Mouse (Mus musculus) myocyte (in vitro differentiated cells): ENCODE results near the gene Ufm1. TPM values are rescaled to one million over a fixed set of nuclear protein-coding genes. Genes with fewer than 3 reads are reported as not detected.

Experiments
- H3K27me3 ChIP-seq: one replicate; pipeline ENCODE4 v1.6.1; 2011; ENCODE audit not compliant: control insufficient read depth, insufficient read depth, insufficient read length
- H3K36me3 ChIP-seq: one replicate; pipeline ENCODE4 v1.6.1; 2011; ENCODE audit not compliant: control insufficient read depth, insufficient read depth
- H3K4me2 ChIP-seq: one replicate; pipeline ENCODE4 v1.6.1; 2011; ENCODE audit warnings: low read depth, control low read depth
- H3K4me3 ChIP-seq: one replicate; pipeline ENCODE4 v1.5.1; 2011; ENCODE audit warnings: mild to moderate bottlenecking, control low read depth, moderate library complexity
- H3K79me2 ChIP-seq: one replicate; pipeline ENCODE4 v1.6.1; 2011; ENCODE audit not compliant: control insufficient read depth, insufficient read depth
- H3ac ChIP-seq: one replicate; pipeline ENCODE4 v1.6.1; 2011; ENCODE audit not compliant: control insufficient read depth, insufficient read length
- CEBPB ChIP-seq: IDR thresholded peaks from 2 replicates; pipeline ENCODE4 v1.6.1; 2011; ENCODE audit warnings: mild to moderate bottlenecking, moderate library complexity; ENCODE audit not compliant: poor library complexity, insufficient read depth, severe bottlenecking
- E2F4 ChIP-seq: IDR thresholded peaks from one replicate; pipeline ENCODE4 v1.6.1; 2011; ENCODE audit warnings: mild to moderate bottlenecking, control low read depth, moderate library complexity; ENCODE audit not compliant: insufficient read depth
- MAX ChIP-seq: IDR thresholded peaks from one replicate; pipeline ENCODE4 v1.6.1; 2011; ENCODE audit warnings: low read depth, mild to moderate bottlenecking, control low read depth
- MYOD1 ChIP-seq, 3 experiments: IDR thresholded peaks; one replicate each; pipeline ENCODE4 v1.6.1; 2011; ENCODE audit warnings: control low read depth in 2 of 3, low read depth in 2 of 3, mild to moderate bottlenecking in 2 of 3, moderate library complexity in 1 of 3; ENCODE audit not compliant: insufficient read length in 2 of 3, control insufficient read depth in 1 of 3
- MYOG ChIP-seq, 3 experiments: IDR thresholded peaks; one replicate each; pipeline ENCODE4 v1.6.1; 2011; ENCODE audit warnings: control low read depth in 2 of 3, low read depth in 2 of 3, mild to moderate bottlenecking in 2 of 3; ENCODE audit not compliant: insufficient read length in 2 of 3, control insufficient read depth in 1 of 3, insufficient read depth in 1 of 3
- POLR2A ChIP-seq: IDR thresholded peaks from one replicate; pipeline ENCODE4 v1.6.1; 2011; ENCODE audit warnings: low read depth, mild to moderate bottlenecking, control low read depth, moderate library complexity; ENCODE audit not compliant: insufficient read length
- POLR2AphosphoS2 ChIP-seq: IDR thresholded peaks from one replicate; pipeline ENCODE4 v1.6.1; 2011; ENCODE audit warnings: low read depth, control low read depth; ENCODE audit not compliant: insufficient read length
- REST ChIP-seq: IDR thresholded peaks from one replicate; pipeline ENCODE4 v1.6.1; 2011; ENCODE audit warnings: mild to moderate bottlenecking, control low read depth, moderate library complexity; ENCODE audit not compliant: insufficient read depth, insufficient read length
- SRF ChIP-seq: IDR thresholded peaks from one replicate; pipeline ENCODE4 v1.6.1; 2011; ENCODE audit warnings: low read depth; ENCODE audit not compliant: control insufficient read depth, insufficient read length
- TCF12 ChIP-seq: IDR thresholded peaks from one replicate; pipeline ENCODE4 v1.6.1; 2011; ENCODE audit warnings: mild to moderate bottlenecking, control low read depth; ENCODE audit not compliant: poor library complexity, insufficient read depth, severe bottlenecking
- TCF3 ChIP-seq: IDR thresholded peaks from one replicate; pipeline ENCODE4 v1.6.1; 2011; ENCODE audit warnings: low read depth, control low read depth; ENCODE audit not compliant: insufficient read length
- USF1 ChIP-seq: IDR thresholded peaks from one replicate; pipeline ENCODE4 v1.6.1; 2011; ENCODE audit warnings: low read depth, mild to moderate bottlenecking, control low read depth, moderate library complexity
- polyA plus RNA-seq: library from polyadenylated mRNA; unstranded; fragments of >200 nt; fragmentation: generic; extraction: Trizol; gene quantifications from one replicate; pipeline ENCODE4 v1.2.1, GENCODE M21; 2012; ENCODE audit warnings: missing spikeins

The Ufm1 gene
- polyA plus RNA-seq = 60.1 TPM

DNA sequence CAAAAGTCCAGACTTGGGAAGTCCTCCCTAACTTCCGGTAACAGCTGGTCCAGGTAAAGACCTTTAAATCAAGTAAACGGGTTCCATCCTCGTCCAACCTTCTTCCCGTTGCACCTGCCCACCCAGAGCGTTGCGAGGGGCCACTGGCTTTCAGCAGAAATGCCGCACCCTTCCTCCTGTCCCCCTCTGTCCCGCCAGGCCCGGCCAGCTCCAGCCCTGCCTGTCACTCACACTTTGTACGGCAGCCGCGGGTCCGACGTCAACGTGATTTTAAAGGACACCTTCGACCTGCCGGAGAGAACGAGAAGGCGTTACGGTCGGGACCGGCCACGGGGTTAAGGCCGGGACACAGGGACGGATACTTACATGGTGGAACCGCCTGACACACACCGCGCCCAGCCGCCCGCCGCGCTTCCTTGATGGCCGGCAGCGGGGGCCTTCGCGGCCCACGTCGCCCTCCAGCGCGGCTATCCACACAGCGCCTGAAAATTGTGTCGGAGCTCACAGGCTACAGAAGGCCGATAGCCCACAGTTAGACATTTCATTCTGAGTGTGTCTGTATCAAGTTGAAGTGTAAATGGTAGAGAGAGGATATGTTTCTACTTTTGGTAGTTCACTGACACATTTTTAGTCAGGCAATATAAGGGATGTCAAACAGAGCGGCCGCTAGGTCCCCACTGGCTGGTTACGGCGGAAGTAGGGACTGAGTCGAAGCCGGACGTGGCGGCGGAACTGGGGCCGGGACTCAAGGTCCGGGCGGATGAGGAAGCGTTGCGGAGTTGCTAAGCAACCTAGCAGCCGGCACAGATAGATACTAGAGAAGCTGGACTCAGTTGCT lies at the start of gene Ufm1:
Gene Ufm1, minus strand, starts transcription at position 448 of the 838 bp plus-strand sequence.
- H3K27me3 ChIP-seq = no peaks in the 10 kb centered on the region
- H3ac ChIP-seq = peak within 1 kb of the TSS; percentile 89
- peak within 1 kb of the TSS; percentile 90 for H3K4me2 ChIP-seq
- TF ChIP-seq SRF (no peak), E2F4 (no peak), TCF12 (no peak), POLR2AphosphoS2 (peak; percentile 68), POLR2A (peak; percentile 58), MYOD1 (IDR thresholded peaks at IDR 0.05; ENCODE audit: control insufficient read depth in 1 of 3, insufficient read length in 2 of 3, low read depth in 2 of 3) (peak in 1 of 3 experiments; percentile 13), REST (no peak), MAX (peak; percentile 99)
- H3K79me2 ChIP-seq = peaks cover 17% of the 10 kb centered on the region
- H3K36me3 ChIP-seq = peaks cover 21% of the 10 kb centered on the region
- H3K4me3 ChIP-seq = peak within 1 kb of the TSS; percentile 91

DNA sequence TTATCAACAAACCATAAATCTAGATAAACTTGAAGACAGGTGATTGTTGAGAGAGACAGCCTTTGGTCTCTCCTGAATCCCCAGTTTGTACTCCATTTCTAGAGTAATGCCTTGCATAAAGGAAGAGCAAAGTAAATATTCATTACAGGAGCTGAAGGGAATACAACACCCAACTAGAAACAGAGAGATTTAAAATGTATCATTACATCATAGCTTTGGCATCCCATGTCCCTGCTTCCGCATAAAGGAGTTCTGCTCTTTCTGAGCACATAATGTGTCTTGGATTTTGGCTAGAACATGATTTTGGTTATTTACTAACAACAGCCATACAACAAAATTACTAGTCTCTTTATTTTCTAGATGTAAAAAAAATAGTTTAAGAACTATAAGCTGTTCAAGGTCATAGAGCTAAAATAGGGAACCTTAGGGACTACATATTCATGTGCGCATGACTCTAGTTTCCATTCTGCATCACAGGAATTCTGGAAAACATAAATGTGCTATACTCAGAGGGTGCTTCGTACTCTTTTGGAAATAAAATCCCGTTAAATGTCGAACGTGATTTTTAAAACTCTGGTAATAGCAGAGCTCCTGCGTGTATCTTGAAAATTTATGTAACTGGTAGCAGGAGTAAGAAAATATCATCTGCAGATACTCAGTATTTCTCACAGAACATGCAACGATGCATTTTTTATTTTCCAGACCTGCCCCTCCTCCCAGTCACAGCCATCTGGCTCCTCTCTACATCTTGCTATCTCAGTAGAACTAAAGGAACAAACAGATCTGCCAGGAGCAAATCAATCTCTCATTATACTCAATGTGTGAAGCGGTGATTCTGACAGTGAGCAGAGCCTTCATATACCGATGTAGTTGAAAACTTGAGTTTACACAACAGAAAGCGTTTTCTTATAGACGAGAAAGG lies 27.2 kb upstream of the Ufm1 start:
- TF ChIP-seq TCF12 (no peak), SRF (no peak), POLR2A (no peak), REST (no peak), CEBPB (no peak), MYOD1 (IDR thresholded peaks at IDR 0.05; ENCODE audit: control insufficient read depth in 1 of 3, insufficient read length in 2 of 3, low read depth in 2 of 3) (no peak), MYOG (IDR thresholded peaks at IDR 0.05; ENCODE audit: control insufficient read depth in 1 of 3, insufficient read depth in 1 of 3, insufficient read length in 2 of 3, low read depth in 2 of 3) (no peak), USF1 (no peak), MAX (no peak), POLR2AphosphoS2 (no peak), E2F4 (no peak), TCF3 (no peak)
- no peaks in the 10 kb centered on the region for H3K79me2 ChIP-seq

DNA sequence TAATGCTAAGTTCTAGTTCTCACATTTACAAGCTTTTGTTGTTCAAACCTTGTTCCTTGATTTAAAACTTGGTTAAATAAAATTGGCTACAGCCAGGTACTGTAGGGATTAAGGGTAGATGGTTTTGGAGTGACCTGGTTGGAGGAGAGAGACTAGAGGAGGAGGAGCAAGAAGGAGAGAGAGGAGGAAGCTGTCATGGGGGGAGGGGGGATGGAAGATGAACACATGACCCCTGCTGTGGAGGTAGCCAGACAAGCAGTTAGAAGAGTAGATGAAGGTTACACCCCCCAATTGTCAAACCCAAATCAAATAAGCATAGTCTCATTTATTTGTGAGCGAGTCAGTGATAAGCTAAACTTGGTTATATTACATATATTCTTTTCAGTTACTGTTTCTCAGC lies 8.0 kb upstream of the Ufm1 start:
- no peaks in the 10 kb centered on the region for H3K27me3 ChIP-seq
- TF ChIP-seq CEBPB (no peak), REST (no peak), E2F4 (no peak), MAX (no peak), POLR2A (no peak), MYOG (IDR thresholded peaks at IDR 0.05; ENCODE audit: control insufficient read depth in 1 of 3, insufficient read depth in 1 of 3, insufficient read length in 2 of 3, low read depth in 2 of 3) (no peak), SRF (no peak), USF1 (no peak), TCF12 (no peak), POLR2AphosphoS2 (no peak), TCF3 (no peak), MYOD1 (IDR thresholded peaks at IDR 0.05; ENCODE audit: control insufficient read depth in 1 of 3, insufficient read length in 2 of 3, low read depth in 2 of 3) (no peak)
- no peak overlapping the region for H3ac ChIP-seq
- H3K4me2 ChIP-seq = no peak overlapping the region
- H3K36me3 ChIP-seq = no peaks in the 10 kb centered on the region
- H3K4me3 ChIP-seq = no peak overlapping the region
- H3K79me2 ChIP-seq = no peaks in the 10 kb centered on the region

More for the DNA sequence above, 27.2 kb upstream of the Ufm1 start:
- no peak overlapping the region for H3K4me3 ChIP-seq
- no peaks in the 10 kb centered on the region for H3K27me3 ChIP-seq
- H3K36me3 ChIP-seq = no peaks in the 10 kb centered on the region
- no peak overlapping the region for H3K4me2 ChIP-seq
- no peak overlapping the region for H3ac ChIP-seq

DNA sequence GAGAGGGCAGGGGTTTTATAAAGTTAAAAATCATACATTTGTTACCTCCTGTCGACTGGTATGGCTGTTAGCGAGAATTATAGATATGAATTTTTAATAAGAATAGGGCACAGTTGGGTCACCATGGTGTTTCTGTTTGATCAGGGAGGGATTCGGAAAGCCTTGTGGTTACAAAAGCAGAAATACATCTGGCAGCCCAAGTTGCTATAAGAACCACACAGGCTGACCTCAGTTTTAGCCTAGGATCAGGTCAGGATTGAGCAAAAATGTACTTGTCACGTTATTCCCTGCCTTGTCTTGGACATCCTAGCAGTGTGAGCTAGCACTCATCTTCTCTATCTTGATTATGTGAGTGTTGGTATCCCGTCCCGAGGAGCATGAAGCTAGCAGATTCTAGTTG lies 6.9 kb upstream of the Ufm1 start:
- no peak overlapping the region for H3K4me2 ChIP-seq

More for the DNA sequence above, 6.9 kb upstream of the Ufm1 start:
- Histone ChIP-seq H3K79me2 (no peaks in the 10 kb centered on the region), H3ac (no peak overlapping the region), H3K36me3 (no peaks in the 10 kb centered on the region), H3K27me3 (no peaks in the 10 kb centered on the region), H3K4me3 (no peak overlapping the region)
- TF ChIP-seq TCF3 = no peak
- no peak for TF ChIP-seq POLR2AphosphoS2
- TF ChIP-seq MYOD1 (IDR thresholded peaks at IDR 0.05; ENCODE audit: control insufficient read depth in 1 of 3, insufficient read length in 2 of 3, low read depth in 2 of 3) = no peak
- TF ChIP-seq USF1 = no peak
- TF ChIP-seq CEBPB = no peak
- no peak for TF ChIP-seq E2F4
- TF ChIP-seq MYOG (IDR thresholded peaks at IDR 0.05; ENCODE audit: control insufficient read depth in 1 of 3, insufficient read depth in 1 of 3, insufficient read length in 2 of 3, low read depth in 2 of 3) = no peak
- TF ChIP-seq TCF12 = no peak
- TF ChIP-seq REST = no peak
- TF ChIP-seq SRF = no peak
- TF ChIP-seq MAX = no peak
- no peak for TF ChIP-seq POLR2A
